Mouse (Mus musculus): ENCODE measurements at regions not wholly inside any gene's neighbourhood (a gene's known extent, or its start where the extent isn't known, plus 50 kb on each side); places are given as distances from the start of the nearest gene placed in this dataset.

GRCm38 (mm10) chr2:116808113-116808512 is 70.4 kb upstream of the Tmco5 start:
- no peak for DNase-seq (ENCODE audit: low spot score in 2 of 2)

DNA sequence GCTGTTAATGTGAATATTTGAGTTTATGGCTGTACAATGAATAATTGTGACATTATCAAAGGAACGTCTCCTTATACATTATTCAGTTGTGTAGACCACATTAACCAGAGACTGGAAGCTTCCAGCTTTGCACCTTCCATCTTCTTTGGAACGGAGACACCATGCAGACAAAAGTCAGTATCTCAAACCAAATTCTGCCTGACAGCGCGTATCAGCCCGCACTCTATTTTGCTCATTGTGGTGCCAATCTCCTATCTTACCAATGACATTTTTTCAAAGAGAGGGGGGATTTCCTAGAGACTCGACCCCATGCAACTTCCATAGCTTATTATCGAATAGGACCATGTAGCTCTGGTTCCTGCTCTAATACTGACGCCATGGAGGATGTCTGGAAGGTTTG is 69.9 kb upstream of the Tmco5 start:
- DNase-seq (ENCODE audit: low spot score in 2 of 2), result no peak

DNA sequence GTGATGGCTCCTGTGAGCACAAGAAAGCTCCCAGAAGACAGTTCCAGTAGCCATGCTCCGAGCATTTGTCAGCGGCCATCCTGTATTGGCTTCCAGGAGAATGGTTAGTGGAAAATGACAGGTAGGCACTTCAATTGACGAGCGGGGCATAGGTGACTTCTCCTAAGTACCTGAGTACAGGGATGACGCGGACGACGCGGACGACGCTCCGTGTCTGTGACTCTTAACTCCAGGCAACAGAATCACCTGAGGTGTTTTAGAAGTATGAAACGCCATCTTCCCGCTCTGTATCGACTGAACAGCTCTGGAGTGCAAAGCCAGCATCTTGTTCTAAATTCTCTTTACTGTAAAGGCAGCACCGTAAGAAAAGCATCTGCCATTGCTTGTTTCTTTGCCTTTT is 68.4 kb upstream of the Tmco5 start:
- no peak for DNase-seq (ENCODE audit: low spot score in 2 of 2)

DNA sequence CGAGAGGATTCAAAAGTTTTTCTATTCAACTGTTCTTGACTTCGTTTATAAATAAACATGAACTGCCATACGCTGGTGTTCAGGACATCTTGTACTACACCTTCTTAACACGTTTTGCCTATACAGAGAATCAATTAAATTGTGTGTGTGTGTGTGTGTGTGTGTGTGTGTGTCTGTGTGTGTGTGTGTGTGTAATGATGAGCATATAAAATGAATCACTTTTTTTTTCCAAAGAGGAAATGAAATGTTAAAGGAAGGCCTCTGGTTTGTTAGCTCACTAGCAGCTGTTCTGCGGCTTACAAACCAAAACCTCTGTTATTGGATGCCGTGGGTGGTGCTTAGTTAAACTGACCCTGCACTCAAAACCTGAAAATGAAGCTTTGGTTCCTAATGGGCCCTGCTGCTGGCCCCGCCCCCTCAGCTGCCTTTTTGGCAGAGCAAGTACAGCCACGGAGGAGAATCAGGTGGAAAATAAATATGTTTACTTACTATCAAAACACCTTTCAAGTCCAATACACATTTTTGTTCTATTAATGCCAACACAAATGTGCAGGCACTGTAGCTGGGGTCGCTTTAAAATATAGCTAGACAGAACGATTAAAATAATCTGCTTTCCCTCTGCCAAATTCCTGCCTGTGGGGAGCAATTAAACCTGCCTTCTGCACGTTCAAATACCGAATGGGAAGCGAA is 65.5 kb upstream of the Tmco5 start:
- DNase-seq (ENCODE audit: low spot score in 2 of 2), result no peak

DNA sequence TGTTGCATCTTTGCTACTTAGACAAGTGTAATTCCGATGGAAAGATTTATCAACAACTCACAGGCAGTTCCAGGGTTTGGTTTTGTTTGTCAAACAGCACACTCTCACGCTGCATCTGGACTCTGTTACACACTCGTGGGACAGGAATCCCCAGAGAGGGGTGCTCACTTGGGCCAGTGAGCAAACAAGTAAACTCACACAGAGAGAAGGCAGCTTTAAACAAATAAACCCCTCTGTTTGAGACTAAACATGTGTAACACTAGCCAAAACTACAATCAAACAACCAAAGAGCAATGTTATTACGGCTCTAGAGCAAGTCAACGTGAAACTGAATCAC is 65.0 kb upstream of the Tmco5 start:
- no peak for DNase-seq (ENCODE audit: low spot score in 2 of 2)

GRCm38 (mm10) chr2:116817134-116817533 is 61.4 kb upstream of the Tmco5 start:
- no peak for DNase-seq (ENCODE audit: low spot score in 2 of 2)

GRCm38 (mm10) chr2:116817561-116817960 is 60.9 kb upstream of the Tmco5 start:
- no peak for DNase-seq (ENCODE audit: low spot score in 2 of 2)

GRCm38 (mm10) chr2:116818550-116818949 is 59.9 kb upstream of the Tmco5 start:
- no peak for DNase-seq (ENCODE audit: low spot score in 2 of 2)

DNA sequence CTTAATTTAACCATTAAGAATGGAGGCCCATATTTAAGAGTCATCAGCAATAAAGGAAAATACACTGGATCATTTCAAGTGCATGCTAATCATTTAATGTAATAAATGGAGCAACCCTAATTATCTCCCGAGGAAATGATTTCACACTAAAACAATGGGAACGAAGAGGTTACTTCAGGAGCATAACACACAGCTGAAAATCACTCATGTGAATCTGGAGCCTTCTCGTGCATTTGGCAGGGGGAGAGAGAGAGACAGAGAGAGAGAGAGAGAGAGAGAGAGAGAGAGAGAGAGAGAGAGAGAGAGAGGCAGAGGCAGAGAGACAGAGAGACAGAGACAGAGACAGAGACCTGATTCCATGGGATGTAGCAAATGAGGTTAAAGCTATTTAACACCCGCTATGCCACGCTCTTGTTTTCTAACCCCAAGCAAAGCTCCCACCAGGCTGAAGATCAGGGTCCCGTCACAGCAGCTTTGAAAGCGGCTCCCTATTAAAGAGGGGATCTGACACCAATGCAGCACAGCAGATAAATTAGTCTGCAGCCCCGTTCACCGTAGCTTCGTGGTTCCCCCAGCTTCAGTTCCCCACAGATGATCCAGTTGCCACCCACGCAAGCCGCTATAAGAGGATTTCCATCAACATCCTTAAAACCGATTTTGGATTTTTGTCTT is 59.3 kb upstream of the Tmco5 start:
- DNase-seq (ENCODE audit: low spot score in 2 of 2), result no peak

DNA sequence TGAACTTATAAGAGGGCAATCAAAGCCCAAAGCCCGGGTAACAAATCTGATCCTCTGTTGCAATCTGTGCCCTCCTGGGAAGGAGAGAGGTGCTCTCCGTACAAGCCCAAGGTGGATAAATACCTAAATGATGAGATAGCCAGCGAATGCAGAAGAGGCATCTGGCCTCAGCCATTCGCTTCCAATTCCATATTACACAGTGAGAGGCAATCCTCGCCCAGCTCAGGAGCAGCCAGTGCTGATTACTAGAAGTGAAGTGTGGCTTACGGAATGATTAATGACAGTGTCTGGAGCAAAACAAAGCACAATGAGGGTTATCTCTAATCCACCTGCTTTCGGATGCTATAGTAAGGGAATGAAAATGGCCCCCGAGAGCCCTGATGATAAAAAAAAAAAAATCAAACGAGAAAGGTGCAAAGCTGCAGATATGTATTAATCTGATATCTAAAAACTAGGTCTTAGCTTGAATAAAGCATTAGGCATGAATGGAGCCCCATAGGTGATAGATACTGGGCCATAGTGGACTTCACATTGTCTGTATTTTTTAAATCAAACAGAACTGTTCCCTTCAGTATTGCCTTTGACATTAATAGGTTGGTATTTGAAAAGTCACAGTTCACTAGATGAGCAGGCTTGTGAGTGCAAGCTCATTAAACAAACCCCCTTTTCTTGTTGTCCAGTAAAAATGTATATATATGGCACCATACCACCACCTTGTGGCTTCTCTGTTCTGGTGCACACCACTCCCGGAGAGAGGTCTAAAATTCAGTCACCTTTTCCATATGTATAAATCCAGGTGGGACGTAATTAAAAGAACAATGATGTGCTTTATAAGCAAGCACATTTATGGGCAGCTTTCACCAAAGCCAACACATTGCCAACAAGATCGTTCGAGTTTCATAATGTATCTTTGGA is 57.4 kb upstream of the Tmco5 start:
- no peak for DNase-seq (ENCODE audit: low spot score in 2 of 2)
